Mouse (Mus musculus) heart, embryonic 15.5 days (tissue): Measurements from ENCODE around the gene Gripap1. TPM values are rescaled to one million over a fixed set of nuclear protein-coding genes. Genes with fewer than 3 reads are reported as not detected.

Source experiments
- ATAC-seq: fragments of 200-750 bp; cut with Nextera tagmentation; replicated peaks from 2 replicates; pipeline ENCODE4 v1.8.0; 2017; ENCODE audit warnings: low read depth, moderate TSS enrichment; ENCODE audit not compliant: insufficient number of reproducible peaks, insufficient read depth, low FRiP score
- H3K27ac ChIP-seq: fragments of 300-500 bp; sonication (generic); 2 replicates; pipeline ENCODE4 v1.5.1; 2015; ENCODE audit warnings: mild to moderate bottlenecking, inconsistent platforms
- H3K27me3 ChIP-seq: fragments of 300-500 bp; sonication (generic); 2 replicates; pipeline ENCODE4 v1.6.1; 2015; ENCODE audit warnings: inconsistent platforms
- H3K36me3 ChIP-seq: fragments of 300-500 bp; sonication (generic); 2 replicates; pipeline ENCODE4 v1.6.1; 2015; ENCODE audit warnings: mild to moderate bottlenecking, inconsistent platforms
- H3K4me1 ChIP-seq: fragments of 300-500 bp; sonication (generic); replicated peaks from 2 replicates; pipeline ENCODE4 v1.6.1; 2015; ENCODE audit warnings: inconsistent platforms
- H3K4me2 ChIP-seq: fragments of 300-500 bp; sonication (generic); 2 replicates; pipeline ENCODE4 v1.6.1; 2015; ENCODE audit warnings: inconsistent platforms, mild to moderate bottlenecking, moderate library complexity
- H3K4me3 ChIP-seq: fragments of 300-500 bp; sonication (generic); 2 replicates; pipeline ENCODE4 v1.5.1; 2015; ENCODE audit warnings: mild to moderate bottlenecking, inconsistent platforms
- H3K9ac ChIP-seq: fragments of 300-500 bp; sonication (generic); 2 replicates; pipeline ENCODE4 v1.6.1; 2015; ENCODE audit warnings: mild to moderate bottlenecking, inconsistent platforms
- H3K9me3 ChIP-seq: fragments of 300-500 bp; sonication (generic); replicated peaks from 2 replicates; pipeline ENCODE4 v1.6.1; 2016; ENCODE audit warnings: inconsistent platforms
- WGBS: fragments of 180-500 bp; shearing (Covaris S2); methylation state at CpG from one replicate; pipeline ENCODE4 v1.1.7; 2015; ENCODE audit warnings: mixed read lengths; 5-methylcytosine and 5-hydroxymethylcytosine counted together
- polyA plus RNA-seq: library from polyadenylated mRNA; unstranded; fragments of >200 nt; fragmentation: Nextera tagmentation; extraction: Ambion mirVana; gene quantifications from 2 replicates; pipeline ENCODE4 v1.2.1, GENCODE M21; 2015

Gene Gripap1
- polyA plus RNA-seq, 1 experiment from 2014 or later: 25.9 TPM

GRCm38 (mm10) chrX:7763631-7764393, 25.8 kb upstream of the Gripap1 start:
- Histone ChIP-seq H3K36me3 (peaks cover 8% of the 10 kb centered on the region), H3K27me3 (no peaks in the 10 kb centered on the region), H3K9me3 (no peaks in the 10 kb centered on the region), H3K9ac (peak overlapping the region; percentile 74), H3K4me3 (peak overlapping the region; percentile 76), H3K4me1 (peaks cover 19% of the 10 kb centered on the region), H3K4me2 (peak overlapping the region; percentile 71), H3K27ac (peak overlapping the region; percentile 81)
- 9% methylated on average over 22 of the region's 22 CpGs for WGBS
- no peak for ATAC-seq

- Histone ChIP-seq H3K4me1 (peaks cover 19% of the 10 kb centered on the region), H3K4me3 (peak overlapping the region; percentile 76), H3K27me3 (no peaks in the 10 kb centered on the region), H3K27ac (0 out of 2 replicates have a peak overlapping the region, but pooled peaks have one; percentile 47), H3K9ac (0 out of 2 replicates have a peak overlapping the region, but pooled peaks have one; percentile 74), H3K36me3 (peaks cover 12% of the 10 kb centered on the region), H3K4me2 (peak overlapping the region; percentile 71), H3K9me3 (no peaks in the 10 kb centered on the region)
- 22% methylated on average over 9 of the region's 9 CpGs for WGBS
- no peak for ATAC-seq
Observed at GRCm38 (mm10) chrX:7764657-7765280, 24.8 kb upstream of the Gripap1 start.

GRCm38 (mm10) chrX:7765281-7765670, 24.3 kb upstream of the Gripap1 start:
- peak overlapping the region; percentile 71 for H3K4me2 ChIP-seq
- peak overlapping the region; percentile 47; the same call in 1 of the 2 replicates for H3K27ac ChIP-seq
- H3K9ac ChIP-seq: no peak overlapping the region
- ATAC-seq: no peak
- no peaks in the 10 kb centered on the region for H3K9me3 ChIP-seq
- peaks cover 17% of the 10 kb centered on the region for H3K36me3 ChIP-seq
- 30% methylated on average over 13 of the region's 13 CpGs for WGBS
- peaks cover 19% of the 10 kb centered on the region for H3K4me1 ChIP-seq
- H3K27me3 ChIP-seq: no peaks in the 10 kb centered on the region
- H3K4me3 ChIP-seq: peak overlapping the region; percentile 76

- H3K4me1 ChIP-seq: peaks cover 19% of the 10 kb centered on the region
- peak overlapping the region; percentile 71 for H3K4me2 ChIP-seq
- H3K9ac ChIP-seq: no peak overlapping the region
- peaks cover 18% of the 10 kb centered on the region for H3K36me3 ChIP-seq
- H3K27ac ChIP-seq: peak overlapping the region; percentile 47; the same call in 1 of the 2 replicates
- 20% methylated on average over 11 of the region's 11 CpGs for WGBS
- no peaks in the 10 kb centered on the region for H3K27me3 ChIP-seq
- ATAC-seq: peak; percentile 25; the same call in 1 of the 2 replicates
- peak overlapping the region; percentile 76 for H3K4me3 ChIP-seq
- H3K9me3 ChIP-seq: no peaks in the 10 kb centered on the region
Observed at GRCm38 (mm10) chrX:7765764-7766163, 23.8 kb upstream of the Gripap1 start.

GRCm38 (mm10) chrX:7769302-7770017, 20.1 kb upstream of the Gripap1 start:
- 85% methylated on average over 7 of the region's 7 CpGs for WGBS
- Histone ChIP-seq H3K9ac (no peak overlapping the region), H3K36me3 (peaks cover 18% of the 10 kb centered on the region), H3K9me3 (no peaks in the 10 kb centered on the region), H3K4me2 (no peak overlapping the region), H3K4me1 (peaks cover 13% of the 10 kb centered on the region), H3K4me3 (no peak overlapping the region), H3K27ac (no peak overlapping the region), H3K27me3 (no peaks in the 10 kb centered on the region)
- ATAC-seq: no peak

GRCm38 (mm10) chrX:7772766-7773165, 16.8 kb upstream of the Gripap1 start:
- H3K4me3 ChIP-seq: no peak overlapping the region
- H3K4me1 ChIP-seq: no peaks in the 10 kb centered on the region
- no peaks in the 10 kb centered on the region for H3K9me3 ChIP-seq
- 60% methylated on average over 2 of the region's 2 CpGs for WGBS
- H3K27ac ChIP-seq: no peak overlapping the region
- H3K27me3 ChIP-seq: no peaks in the 10 kb centered on the region
- ATAC-seq: no peak
- no peak overlapping the region for H3K9ac ChIP-seq
- H3K36me3 ChIP-seq: peaks cover 13% of the 10 kb centered on the region
- H3K4me2 ChIP-seq: no peak overlapping the region

- H3K4me2 ChIP-seq: no peak overlapping the region
- no peaks in the 10 kb centered on the region for H3K9me3 ChIP-seq
- no peaks in the 10 kb centered on the region for H3K4me1 ChIP-seq
- H3K9ac ChIP-seq: no peak overlapping the region
- H3K4me3 ChIP-seq: no peak overlapping the region
- no peaks in the 10 kb centered on the region for H3K27me3 ChIP-seq
- no peak for ATAC-seq
- H3K36me3 ChIP-seq: no peaks in the 10 kb centered on the region; the same call in 1 of the 2 replicates
- H3K27ac ChIP-seq: no peak overlapping the region
- 71% methylated on average over 9 of the region's 9 CpGs for WGBS
Observed at GRCm38 (mm10) chrX:7775501-7776205, 13.9 kb upstream of the Gripap1 start.

GRCm38 (mm10) chrX:7776329-7777082, 13.1 kb upstream of the Gripap1 start:
- Histone ChIP-seq H3K9me3 (no peaks in the 10 kb centered on the region), H3K27ac (no peak overlapping the region), H3K36me3 (no peaks in the 10 kb centered on the region), H3K4me3 (no peak overlapping the region), H3K9ac (no peak overlapping the region), H3K27me3 (no peaks in the 10 kb centered on the region), H3K4me2 (no peak overlapping the region), H3K4me1 (no peaks in the 10 kb centered on the region)
- 44% methylated on average over 8 of the region's 8 CpGs for WGBS
- ATAC-seq: 0 out of 2 replicates have a peak, but pooled peaks have one; percentile 27

- no peak overlapping the region for H3K9ac ChIP-seq
- H3K9me3 ChIP-seq: no peaks in the 10 kb centered on the region
- H3K27me3 ChIP-seq: no peaks in the 10 kb centered on the region
- no peak overlapping the region for H3K4me2 ChIP-seq
- no peak for ATAC-seq
- 66% methylated on average over 7 of the region's 7 CpGs for WGBS
- H3K4me1 ChIP-seq: no peaks in the 10 kb centered on the region
- no peak overlapping the region for H3K27ac ChIP-seq
- H3K36me3 ChIP-seq: no peaks in the 10 kb centered on the region
- H3K4me3 ChIP-seq: no peak overlapping the region
Observed at GRCm38 (mm10) chrX:7778450-7779244, 10.9 kb upstream of the Gripap1 start.

GRCm38 (mm10) chrX:7779294-7779693, 10.3 kb upstream of the Gripap1 start:
- Histone ChIP-seq H3K36me3 (no peaks in the 10 kb centered on the region), H3K27me3 (no peaks in the 10 kb centered on the region), H3K9me3 (no peaks in the 10 kb centered on the region), H3K4me1 (no peaks in the 10 kb centered on the region), H3K4me3 (no peak overlapping the region), H3K9ac (no peak overlapping the region), H3K4me2 (no peak overlapping the region), H3K27ac (no peak overlapping the region)
- WGBS: 20% methylated on average over 3 of the region's 3 CpGs
- no peak for ATAC-seq
